Mouse (Mus musculus): ENCODE data around the gene Slc10a7.

GRCm38 (mm10) chr8:78747052-78747451 lies 237.9 kb downstream of the Slc10a7 start:
- no peak for TF ChIP-seq POLR2A (IDR thresholded peaks at IDR 0.05; ENCODE audit: low read depth, low read length)
- TF ChIP-seq CTCF (IDR thresholded peaks at IDR 0.05; ENCODE audit: borderline replicate concordance, insufficient read depth, low read length) = no peak

Measured in embryonic fibroblast, embryonic 13.5 days (primary cell).